Mouse (Mus musculus) heart, adult 10 weeks (tissue): ENCODE measurements around the gene U2af1. TPM values are rescaled to one million over a fixed set of nuclear protein-coding genes. Genes with fewer than 3 reads are reported as not detected.

ENCODE experiments used
- polyA plus RNA-seq: library from polyadenylated mRNA; stranded (reverse); fragments of 350-450 nt; fragmentation: Illumina TruSeq; extraction: RNeasy Lipid Tissue Mini Kit (QIAGEN cat#74804); gene quantifications from one replicate; pipeline ENCODE4 v1.2.3, GENCODE M21; 2014; ENCODE audit warnings: low read depth, low replicate concordance

The U2af1 gene
- 85.5 TPM for polyA plus RNA-seq

DNA sequence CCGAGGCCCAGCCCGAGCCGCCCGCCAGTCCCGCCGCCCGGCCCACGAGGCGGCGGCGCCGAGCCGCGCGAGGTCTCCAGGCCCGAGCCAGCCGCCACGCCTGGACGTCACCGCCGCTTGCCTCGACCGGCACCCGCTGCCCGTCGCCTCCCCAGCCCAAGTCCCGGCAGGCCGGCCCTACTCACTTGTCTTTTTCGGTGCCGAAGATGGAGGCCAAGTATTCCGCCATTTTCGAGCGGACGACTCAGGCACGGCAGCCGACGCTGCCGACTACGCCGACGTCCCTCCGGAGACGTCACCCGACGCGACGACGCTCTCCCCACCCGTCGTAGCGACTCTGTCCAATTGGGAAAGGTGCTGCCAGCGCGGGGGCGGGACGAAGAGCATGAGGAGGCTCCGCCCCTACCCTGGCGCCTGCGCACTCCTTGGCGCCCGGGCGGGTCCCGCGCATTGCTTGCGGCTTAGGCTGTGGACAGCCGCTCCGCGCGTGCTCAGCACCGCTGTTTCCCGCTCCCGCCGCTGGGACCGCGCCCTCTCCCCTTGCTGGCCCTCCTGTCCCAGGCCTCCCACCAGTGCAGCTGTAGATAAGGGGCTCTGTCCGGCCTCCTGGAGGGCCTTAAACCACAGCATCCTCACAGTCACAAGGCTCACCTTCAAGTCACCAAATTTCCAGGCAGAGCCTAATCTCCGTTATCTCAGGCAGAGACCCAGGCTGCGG lies at the start of gene U2af1:
U2af1 (minus strand) TSS at position 425 of the 718 bp plus-strand sequence.

DNA sequence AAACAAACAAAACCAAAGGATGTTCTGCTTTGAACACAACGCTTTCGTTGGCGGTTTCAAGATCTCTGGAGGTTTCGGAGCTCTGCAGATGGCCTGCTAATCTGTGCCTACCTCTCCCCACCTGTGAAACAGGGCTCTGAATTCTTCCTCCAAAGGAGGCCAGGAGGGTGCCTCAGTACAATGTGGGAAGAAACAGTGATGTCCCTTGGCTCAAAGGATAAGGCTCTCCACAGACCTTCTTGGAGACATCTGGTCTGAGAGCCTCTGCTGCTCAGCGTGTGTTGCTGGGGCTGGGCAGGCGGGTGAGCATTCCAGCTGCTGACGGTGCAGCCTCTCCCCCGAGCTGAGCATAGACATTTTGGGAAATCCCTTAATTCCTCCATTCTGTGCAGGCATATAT lies 18.8 kb upstream of the U2af1 start, which contains the start of gene Cryaa:
Cryaa (plus strand) TSS at position 301 of the 400 bp plus-strand sequence.

DNA sequence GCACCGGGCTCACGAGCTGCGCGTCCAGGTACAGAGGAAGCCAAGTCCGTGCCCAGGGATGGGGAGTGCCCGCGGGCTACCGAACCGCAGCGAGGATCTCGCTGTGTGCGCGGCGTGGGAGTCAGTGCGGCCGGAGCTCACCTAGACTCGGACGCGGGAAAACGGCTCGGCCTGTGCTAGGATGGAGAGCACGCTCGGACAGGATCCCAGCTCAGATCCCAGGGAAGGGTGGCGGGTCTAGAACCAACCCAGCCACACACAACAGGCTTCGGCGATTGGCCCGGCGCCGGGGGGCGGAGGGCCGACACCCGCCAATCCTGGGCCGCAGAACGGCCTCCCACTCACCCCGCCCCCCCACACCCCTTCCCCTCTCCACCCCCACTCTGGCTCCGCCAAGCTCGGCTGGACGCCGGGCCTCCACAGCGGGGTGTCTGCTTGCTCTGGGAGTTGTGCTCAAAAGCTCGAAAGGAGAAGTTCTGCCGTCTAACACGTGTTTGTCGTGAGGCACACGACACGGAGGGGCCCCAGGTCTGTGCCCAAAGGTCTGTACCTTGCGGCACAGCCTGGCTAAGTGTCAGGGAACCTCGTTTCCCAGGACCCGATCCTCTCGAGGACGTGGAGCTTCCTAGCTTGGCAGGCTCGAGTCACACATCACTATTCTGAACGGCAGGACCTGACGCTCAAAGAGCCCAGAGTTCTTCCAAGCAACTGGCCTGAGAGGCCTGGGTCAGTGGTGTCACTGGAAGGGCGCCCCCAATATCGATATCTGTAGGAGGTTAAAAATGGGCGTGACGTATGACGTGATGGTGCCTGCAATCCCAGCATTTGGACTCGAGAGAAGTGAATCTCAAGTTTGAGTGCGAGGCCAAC lies 21.5 kb downstream of the U2af1 start, which contains the start of gene Cbs:
Cbs (minus strand) TSS at position 297 of the 870 bp plus-strand sequence.

Other genes with a start within 250 kb of the U2af1 start
- gene Wdr4, start 138.9 kb downstream of the U2af1 start, polyA plus RNA-seq, result 11.1 TPM
- gene Ndufv3, start 138.8 kb downstream of the U2af1 start, polyA plus RNA-seq, result 1,028 TPM
- gene Pknox1, start 94.2 kb downstream of the U2af1 start, polyA plus RNA-seq, result 10.4 TPM
- gene Cbs, start 21.7 kb downstream of the U2af1 start, polyA plus RNA-seq, result 0.99 TPM
- gene Cryaa, start 18.9 kb upstream of the U2af1 start, polyA plus RNA-seq, result not detected
- gene Sik1, start 196.9 kb upstream of the U2af1 start, polyA plus RNA-seq, result 27.4 TPM